ENCODE assay signal across 9 mouse cellular contexts in genomic region chr3:97894695-97895094, GRCm38 (mm10). TPM values are rescaled to one million over a fixed set of nuclear protein-coding genes. Genes with fewer than 3 reads are reported as not detected.
DNase-seq lines count a peak whose midpoint lies in the region; ATAC-seq and TF ChIP-seq lines count a peak whose summit lies in the region.
"Had no signal": no experiment of that assay in that cellular context is flagged by ENCODE, and none has a peak within 500 bp of the region (broad histone marks: within the 10 kb centered on the region; RNA-seq: fewer than 3 reads in every experiment).

No protein-coding gene starts in this region.

- no peaks in the 10 kb centered on the region for H3K9me3 ChIP-seq in kidney, embryonic 16.5 days (ENCODE audit: low read length)
- no peaks in the 10 kb centered on the region for H3K9me3 ChIP-seq in MEL (replicated peaks; ENCODE audit: insufficient read depth, low read length)
- no peaks in the 10 kb centered on the region for H3K9me3 ChIP-seq in kidney, postnatal 0 days (replicated peaks; ENCODE audit: low read length)
- H3K9me3 ChIP-seq: heart, embryonic 15.5 days had no signal

- peak; percentile 90 for TF ChIP-seq RAD21 in MEL (IDR thresholded peaks at IDR 0.05; ENCODE audit: low read depth, low read length)

- H3K27ac ChIP-seq in kidney, embryonic 16.5 days (ENCODE audit: low read length), result no peak overlapping the region
- H3K27ac ChIP-seq in MEL (ENCODE audit: control insufficient read depth, low read depth, low read length), result no peak overlapping the region
- no peak overlapping the region for H3K27ac ChIP-seq in kidney, postnatal 0 days
- H3K27ac ChIP-seq in spleen, adult 2 months (ENCODE audit: insufficient read depth, low read length), result no peak overlapping the region
- H3K27ac ChIP-seq: heart, embryonic 15.5 days; midbrain, embryonic 12.5 days had no signal

- H3K4me1 ChIP-seq in kidney, embryonic 16.5 days (ENCODE audit: insufficient read depth, low read length), result no peaks in the 10 kb centered on the region
- H3K4me1 ChIP-seq in MEL (ENCODE audit: control insufficient read depth in 1 of 2, insufficient read depth in 2 of 2, low read length in 2 of 2), result no peaks in the 10 kb centered on the region
- H3K4me1 ChIP-seq in kidney, postnatal 0 days (replicated peaks; ENCODE audit: insufficient read depth, low read length), result no peaks in the 10 kb centered on the region
- H3K4me1 ChIP-seq in spleen, adult 2 months (ENCODE audit: control insufficient read depth, insufficient read depth, insufficient read length), result no peaks in the 10 kb centered on the region
- H3K4me1 ChIP-seq: heart, embryonic 15.5 days; midbrain, embryonic 12.5 days had no signal

- 51% methylated on average over 6 of the region's 6 CpGs for WGBS in kidney, embryonic 16.5 days
- 48% methylated on average over 6 of the region's 6 CpGs for WGBS in kidney, postnatal 0 days
- 52% methylated on average over 6 of the region's 6 CpGs for WGBS in spleen, adult 2 months

- ATAC-seq in kidney, embryonic 16.5 days (ENCODE audit: low FRiP score, low TSS enrichment), result no peak
- no peak for ATAC-seq in kidney, postnatal 0 days (replicated peaks; ENCODE audit: low FRiP score, low read depth)

- peak; percentile 19 for DNase-seq in kidney, adult 11 months
- DNase-seq in CD4-positive helper T cell, adult 2 months (ENCODE audit: low read depth, low spot score), result peak; percentile 28
- DNase-seq in MEL (ENCODE audit: low read depth, low spot score), result peak; percentile 70
- DNase-seq in kidney, postnatal 0 days (ENCODE audit: low spot score), result no peak
- peak in 1 of 2 experiments; percentile 21 for DNase-seq in spleen, adult 2 months (ENCODE audit: low read depth in 1 of 2, low spot score in 2 of 2)
- DNase-seq in left cerebral cortex, adult 11 months (ENCODE audit: low spot score), result no peak

- no peak for TF ChIP-seq POLR2A in MEL (IDR thresholded peaks at IDR 0.05; ENCODE audit: control insufficient read depth in 1 of 2, insufficient read depth in 1 of 2, low read depth in 1 of 2, low read length in 2 of 2, poor library complexity in 1 of 2)
- no peak for TF ChIP-seq POLR2A in spleen, adult 2 months (IDR thresholded peaks at IDR 0.05; ENCODE audit: low read depth, low read length)

- peak; percentile 85 to 89 (median 88) for TF ChIP-seq CTCF in MEL (IDR thresholded peaks at IDR 0.05 in 2 of 3, conservative IDR thresholded peaks at IDR 0.05 in 1 of 3; ENCODE audit: control insufficient read depth in 1 of 3, insufficient read depth in 1 of 3, low read depth in 2 of 3, low read length in 3 of 3, poor library complexity in 1 of 3, severe bottlenecking in 1 of 3)
- TF ChIP-seq CTCF in kidney, postnatal 0 days (IDR thresholded peaks at IDR 0.05; ENCODE audit: low read depth), result peak; percentile 67
- peak; percentile 32; the same call in 1 of the 2 replicates for TF ChIP-seq CTCF in spleen, adult 2 months (IDR thresholded peaks at IDR 0.05; ENCODE audit: extremely low read depth, insufficient read depth, insufficient read length, insufficient replicate concordance)

- no peak for TF ChIP-seq EP300 in MEL (IDR thresholded peaks at IDR 0.05; ENCODE audit: low read depth in 1 of 2, low read length in 2 of 2)

- H3K36me3 ChIP-seq in kidney, embryonic 16.5 days (ENCODE audit: insufficient read depth, low read length), result no peaks in the 10 kb centered on the region
- H3K36me3 ChIP-seq in MEL (ENCODE audit: control insufficient read depth in 1 of 2, insufficient read depth in 2 of 2, low read length in 2 of 2), result no peaks in the 10 kb centered on the region
- H3K36me3 ChIP-seq in kidney, postnatal 0 days (ENCODE audit: insufficient read depth, low read length), result no peaks in the 10 kb centered on the region
- H3K36me3 ChIP-seq in spleen, adult 2 months (ENCODE audit: control insufficient read depth, insufficient read depth, low read length), result no peaks in the 10 kb centered on the region
- H3K36me3 ChIP-seq: heart, embryonic 15.5 days; midbrain, embryonic 12.5 days had no signal

- H3K79me2 ChIP-seq in MEL (ENCODE audit: control insufficient read depth, insufficient read depth, low read length, poor library complexity), result no peaks in the 10 kb centered on the region

- H3K27me3 ChIP-seq in kidney, embryonic 16.5 days (ENCODE audit: insufficient read depth, low read length), result peaks cover 24% of the 10 kb centered on the region
- H3K27me3 ChIP-seq in MEL (ENCODE audit: control insufficient read depth in 1 of 2, insufficient read depth in 2 of 2, low read length in 2 of 2), result no peaks in the 10 kb centered on the region
- peaks cover 4% of the 10 kb centered on the region; the same call in 1 of the 2 replicates for H3K27me3 ChIP-seq in kidney, postnatal 0 days (ENCODE audit: insufficient read depth, low read length)
- 0 out of 2 replicates have a peak, but pooled peaks cover 2% of the 10 kb centered on the region for H3K27me3 ChIP-seq in spleen, adult 2 months (ENCODE audit: control insufficient read depth, insufficient read depth, low read length)

- H3K4me3 ChIP-seq in kidney, embryonic 16.5 days (ENCODE audit: low read length), result no peak overlapping the region
- no peak overlapping the region for H3K4me3 ChIP-seq in MEL (ENCODE audit: control insufficient read depth in 1 of 2, insufficient read depth in 1 of 2, low read depth in 2 of 2, low read length in 2 of 2)
- no peak overlapping the region for H3K4me3 ChIP-seq in kidney, postnatal 0 days (replicated peaks; ENCODE audit: low read depth, low read length)
- no peak overlapping the region for H3K4me3 ChIP-seq in spleen, adult 2 months (ENCODE audit: extremely low read depth, insufficient read depth, insufficient read length)
- H3K4me3 ChIP-seq: heart, embryonic 15.5 days; midbrain, embryonic 12.5 days had no signal

- no peak overlapping the region for H3K4me2 ChIP-seq in kidney, embryonic 16.5 days (replicated peaks; ENCODE audit: low read depth, low read length)
- H3K4me2 ChIP-seq in kidney, postnatal 0 days (ENCODE audit: low read length), result no peak overlapping the region
- H3K4me2 ChIP-seq: heart, embryonic 15.5 days; midbrain, embryonic 12.5 days had no signal

- no peak overlapping the region for H3K9ac ChIP-seq in kidney, embryonic 16.5 days (replicated peaks; ENCODE audit: low read length)
- H3K9ac ChIP-seq in MEL (ENCODE audit: control insufficient read depth, low read depth, low read length, poor library complexity, severe bottlenecking), result no peak overlapping the region
- no peak overlapping the region for H3K9ac ChIP-seq in kidney, postnatal 0 days (ENCODE audit: low read depth, low read length)
- H3K9ac ChIP-seq: heart, embryonic 15.5 days; midbrain, embryonic 12.5 days had no signal

TF ChIP-seq in MEL, 35 proteins besides CTCF, POLR2A, EP300 and RAD21:
- TF ChIP-seq MEF2A (IDR thresholded peaks at IDR 0.05; ENCODE audit: extremely low read depth, insufficient replicate concordance, low read depth, low read length, poor library complexity, severe bottlenecking) (no peak), ZC3H11A (IDR thresholded peaks at IDR 0.05; ENCODE audit: low read depth, low read length) (peak; percentile 71), BHLHE40 (IDR thresholded peaks at IDR 0.05; ENCODE audit: borderline replicate concordance, low read depth, low read length) (no peak), ZMIZ1 (IDR thresholded peaks at IDR 0.05; ENCODE audit: low read depth, low read length) (no peak), USF1 (IDR thresholded peaks at IDR 0.05; ENCODE audit: low read depth, low read length) (no peak), NELFE (IDR thresholded peaks at IDR 0.05; ENCODE audit: low read depth, low read length) (no peak), MAX (IDR thresholded peaks at IDR 0.05; ENCODE audit: low read length) (0 out of 2 replicates have a peak, but pooled peaks have one; percentile 23), CHD2 (IDR thresholded peaks at IDR 0.05; ENCODE audit: low read length) (no peak), UBTF (IDR thresholded peaks at IDR 0.05; ENCODE audit: borderline replicate concordance, insufficient read depth, low read depth, low read length) (no peak), ETS1 (IDR thresholded peaks at IDR 0.05; ENCODE audit: low read depth, low read length) (no peak), MYC (IDR thresholded peaks at IDR 0.05; ENCODE audit: low read depth, low read length) (0 out of 2 replicates have a peak, but pooled peaks have one; percentile 49), MAFK (IDR thresholded peaks at IDR 0.05; ENCODE audit: borderline replicate concordance, low read depth, low read length) (no peak), SMC3 (IDR thresholded peaks at IDR 0.05; ENCODE audit: low read depth, low read length) (peak; percentile 83), POLR2AphosphoS2 (IDR thresholded peaks at IDR 0.05; ENCODE audit: low read length) (no peak), HCFC1 (IDR thresholded peaks at IDR 0.05; ENCODE audit: low read depth, low read length) (no peak)

RNA-seq across cellular contexts. Expression of gene Pde4dip, which starts 6.2 kb away (rescaled TPM):
- 27.5 and 28.1 TPM in 2 replicates for polyA plus RNA-seq in kidney, embryonic 16.5 days (2015; fragmentation: Nextera tagmentation; extraction: Ambion mirVana)
- 52.4 and 53.3 TPM in 2 replicates for total RNA-seq in MEL (2012; rRNA removed)
- polyA plus RNA-seq in MEL (2012; ENCODE audit: insufficient read depth in 1 of 2, insufficient read length in 2 of 2, low read depth in 1 of 2, low replicate concordance in 2 of 2, missing spikeins in 1 of 2), result 10 to 100 TPM in 1 of 2 experiments, not detected in 1; 47.6 TPM
- 17.6 and 18.0 TPM in 2 replicates for polyA plus RNA-seq in kidney, postnatal 0 days (2015; fragmentation: Nextera tagmentation; extraction: Ambion mirVana)
- polyA plus RNA-seq in spleen, adult 2 months (2012; rRNA removed), result 9.9 and 12.0 TPM in 2 replicates

RNA-seq across cellular contexts. Expression of gene Sec22b, which starts 6.3 kb away (rescaled TPM):
- polyA plus RNA-seq in kidney, embryonic 16.5 days (2015; fragmentation: Nextera tagmentation; extraction: Ambion mirVana), result 138 and 147 TPM in 2 replicates
- 35.3 and 36.8 TPM in 2 replicates for total RNA-seq in MEL (2012; rRNA removed)
- 10 to 100 TPM in 1 of 2 experiments, not detected in 1; 43.3 TPM for polyA plus RNA-seq in MEL (2012; ENCODE audit: insufficient read depth in 1 of 2, insufficient read length in 2 of 2, low read depth in 1 of 2, low replicate concordance in 2 of 2, missing spikeins in 1 of 2)
- polyA plus RNA-seq in kidney, postnatal 0 days (2015; fragmentation: Nextera tagmentation; extraction: Ambion mirVana), result 97.7 and 102 TPM in 2 replicates
- 15.8 and 17.1 TPM in 2 replicates for polyA plus RNA-seq in spleen, adult 2 months (2012; rRNA removed)

Comparison
In these comparisons a context has a peak if more than half of its experiments do, and no peak if none do; other contexts are left out.
1. DNase-seq: peak in kidney, adult 11 months (single experiment), CD4-positive helper T cell, adult 2 months (single experiment) and MEL (single experiment); none in kidney, postnatal 0 days (single experiment) and left cerebral cortex, adult 11 months (single experiment).
2. CTCF ChIP-seq: peak in every context shown above with its lines; median percentile 88 in MEL; 67 in kidney, postnatal 0 days; 32 in spleen, adult 2 months.